Mouse (Mus musculus): ENCODE results near the gene Olfr555. TPM values are rescaled to one million over a fixed set of nuclear protein-coding genes. Genes with fewer than 3 reads are reported as not detected.
A peak's percentile ranks its signal among the peaks of the same experiment; 100 is the strongest.
"Not testable (repeated sequence)": the region's sequence is repeated elsewhere in the genome, so short reads cannot be mapped to it uniquely, and the experiment has no call there.

The Olfr555 gene
- polyA plus RNA-seq (2015; fragmentation: Nextera tagmentation; extraction: Ambion mirVana): not detected in 2 replicates

DNA sequence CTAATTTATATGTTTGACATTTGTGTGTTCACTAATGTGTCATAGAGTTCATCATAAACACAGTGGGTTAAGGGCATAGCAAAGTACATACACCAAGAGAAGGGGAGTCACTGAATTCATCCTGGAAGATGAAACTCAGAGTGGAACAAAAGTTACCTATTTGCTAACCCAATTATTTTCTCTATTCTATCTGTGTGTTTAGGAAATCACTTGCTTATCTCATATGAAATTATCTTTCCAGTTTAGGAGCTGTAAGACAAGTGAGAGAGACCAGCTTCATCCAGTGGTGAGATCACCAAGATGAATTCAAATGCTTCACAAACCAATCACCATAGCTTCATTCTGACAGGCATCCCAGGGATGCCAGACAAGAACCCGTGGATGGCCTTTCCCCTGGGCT, at the start of gene Olfr555:
Gene Olfr555 (plus strand): TSS at position 301 of the 400 bp plus-strand sequence.
- WGBS: 95% methylated on average over 1 of the region's 1 CpGs
- ATAC-seq (ENCODE audit: insufficient read depth, low FRiP score, low read depth): no peak
- no peaks in the 10 kb centered on the region for H3K9me3 ChIP-seq
- H3K4me1 ChIP-seq: no peaks in the 10 kb centered on the region
- H3K4me3 ChIP-seq (replicated peaks): no peak within 1 kb of the TSS
- H3K9ac ChIP-seq: no peak within 1 kb of the TSS
- no peaks in the 10 kb centered on the region for H3K36me3 ChIP-seq
- no peak within 1 kb of the TSS for H3K4me2 ChIP-seq
- no peak within 1 kb of the TSS for H3K27ac ChIP-seq
- H3K27me3 ChIP-seq (replicated peaks): no peaks in the 10 kb centered on the region

DNA sequence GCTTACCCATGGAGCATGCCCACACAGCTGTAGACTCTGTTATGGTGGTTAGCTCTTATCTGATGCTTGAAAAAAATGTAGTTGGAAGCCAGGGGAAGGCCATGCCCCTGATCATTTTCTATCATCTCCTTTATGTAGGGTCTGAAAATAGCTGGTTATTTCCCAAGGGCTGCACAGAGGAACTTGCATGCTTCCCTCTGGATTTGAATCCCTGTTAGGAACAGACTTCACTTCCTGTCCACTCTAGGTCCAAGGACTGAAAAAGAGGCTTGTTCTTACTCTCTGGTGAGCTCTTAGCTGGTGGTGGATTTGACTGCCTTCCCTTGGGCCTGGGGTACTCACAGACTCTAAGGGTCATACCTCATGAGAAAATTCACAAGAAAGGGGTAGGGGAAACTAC, 40.5 kb upstream of the Olfr555 start, which contains the start of gene Olfr553:
Gene Olfr553 (minus strand): TSS at position 101 of the 400 bp plus-strand sequence.
- no peak for ATAC-seq (ENCODE audit: insufficient read depth, low FRiP score, low read depth)
- no peak within 1 kb of the TSS; the same call in 1 of the 2 replicates for H3K9ac ChIP-seq
- H3K36me3 ChIP-seq: no peaks in the 10 kb centered on the region
- no peaks in the 10 kb centered on the region for H3K4me1 ChIP-seq
- no peak within 1 kb of the TSS for H3K4me2 ChIP-seq
- H3K9me3 ChIP-seq: no peaks in the 10 kb centered on the region
- H3K27ac ChIP-seq: no peak within 1 kb of the TSS
- H3K27me3 ChIP-seq (replicated peaks): no peaks in the 10 kb centered on the region
- no peak within 1 kb of the TSS for H3K4me3 ChIP-seq (replicated peaks)

- H3K36me3 ChIP-seq: no peaks in the 10 kb centered on the region
- no peak overlapping the region for H3K9ac ChIP-seq
- no peak overlapping the region for H3K27ac ChIP-seq
- 44% methylated on average over 5 of the region's 5 CpGs for WGBS
- H3K4me3 ChIP-seq (replicated peaks): no peak overlapping the region
- no peak for ATAC-seq (ENCODE audit: insufficient read depth, low FRiP score, low read depth)
- no peak overlapping the region for H3K4me2 ChIP-seq
- H3K4me1 ChIP-seq: no peaks in the 10 kb centered on the region
- no peaks in the 10 kb centered on the region for H3K27me3 ChIP-seq (replicated peaks)
- no peaks in the 10 kb centered on the region for H3K9me3 ChIP-seq
These were observed 39.0 kb upstream of the Olfr555 start for GRCm38 (mm10) chr7:102619608-102620007.

- H3K4me3 ChIP-seq (replicated peaks); H3K27ac ChIP-seq; H3K9ac ChIP-seq; H3K36me3 ChIP-seq; ATAC-seq (ENCODE audit: insufficient read depth, low FRiP score, low read depth); H3K4me2 ChIP-seq; H3K27me3 ChIP-seq (replicated peaks); H3K9me3 ChIP-seq; H3K4me1 ChIP-seq: not testable (repeated sequence)
- WGBS: 82% methylated on average over 19 of the region's 19 CpGs
These were observed 38.3 kb upstream of the Olfr555 start for GRCm38 (mm10) chr7:102620368-102620767.

GRCm38 (mm10) chr7:102636665-102637064, 22.0 kb upstream of the Olfr555 start:
- Histone ChIP-seq H3K9ac (no peak overlapping the region), H3K4me3 (replicated peaks) (no peak overlapping the region), H3K9me3 (no peaks in the 10 kb centered on the region), H3K27ac (no peak overlapping the region), H3K36me3 (no peaks in the 10 kb centered on the region), H3K4me2 (no peak overlapping the region), H3K27me3 (replicated peaks) (no peaks in the 10 kb centered on the region), H3K4me1 (no peaks in the 10 kb centered on the region)
- ATAC-seq (ENCODE audit: insufficient read depth, low FRiP score, low read depth): no peak
- WGBS: 36% methylated on average over 3 of the region's 3 CpGs

- H3K9ac ChIP-seq: no peak within 1 kb of the TSS
- H3K27ac ChIP-seq: no peak within 1 kb of the TSS
- WGBS: 67% methylated on average over 1 of the region's 1 CpGs
- H3K9me3 ChIP-seq: no peaks in the 10 kb centered on the region
- H3K4me1 ChIP-seq: no peaks in the 10 kb centered on the region
- no peak within 1 kb of the TSS for H3K4me2 ChIP-seq
- no peaks in the 10 kb centered on the region for H3K27me3 ChIP-seq (replicated peaks)
- no peak for ATAC-seq (ENCODE audit: insufficient read depth, low FRiP score, low read depth)
- no peak within 1 kb of the TSS for H3K4me3 ChIP-seq (replicated peaks)
- H3K36me3 ChIP-seq: no peaks in the 10 kb centered on the region
These were observed 20.5 kb upstream of the Olfr555 start, which contains the start of gene Olfr554 for GRCm38 (mm10) chr7:102638132-102638531. Olfr554 (plus strand) TSS chr7:102638432.

DNA sequence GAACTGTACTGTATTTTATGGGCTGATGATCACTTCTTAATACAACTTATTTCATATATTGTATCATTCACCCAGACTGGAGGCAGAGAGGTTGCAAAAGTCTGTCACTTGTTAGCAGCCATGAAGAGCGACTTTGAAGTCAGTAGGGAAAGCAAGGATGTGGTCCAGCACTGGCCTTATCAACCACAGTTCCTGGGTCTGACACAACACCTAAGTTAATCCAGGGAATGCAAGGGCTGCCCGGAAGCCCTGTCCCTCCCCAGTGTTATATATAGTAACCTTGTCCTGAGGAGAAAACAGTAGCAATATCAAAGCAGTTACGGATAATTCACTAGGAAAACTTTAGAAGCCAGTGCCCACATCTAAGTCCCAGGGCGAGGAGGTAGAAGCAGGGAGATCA, 13.7 kb upstream of the Olfr555 start:
- not testable (repeated sequence) for ATAC-seq (ENCODE audit: insufficient read depth, low FRiP score, low read depth); H3K9me3 ChIP-seq; H3K27me3 ChIP-seq (replicated peaks); H3K4me1 ChIP-seq; H3K36me3 ChIP-seq; H3K4me3 ChIP-seq (replicated peaks); H3K9ac ChIP-seq; H3K4me2 ChIP-seq; H3K27ac ChIP-seq
- WGBS: 81% methylated on average over 4 of the region's 4 CpGs

- H3K36me3 ChIP-seq: no peaks in the 10 kb centered on the region
- WGBS: 45% methylated on average over 3 of the region's 3 CpGs
- no peak for ATAC-seq (ENCODE audit: insufficient read depth, low FRiP score, low read depth)
These were observed 6.0 kb downstream of the Olfr555 start, which contains the start of gene Olfr556 for GRCm38 (mm10) chr7:102664599-102664998. Olfr556 (plus strand) TSS chr7:102664899.

DNA sequence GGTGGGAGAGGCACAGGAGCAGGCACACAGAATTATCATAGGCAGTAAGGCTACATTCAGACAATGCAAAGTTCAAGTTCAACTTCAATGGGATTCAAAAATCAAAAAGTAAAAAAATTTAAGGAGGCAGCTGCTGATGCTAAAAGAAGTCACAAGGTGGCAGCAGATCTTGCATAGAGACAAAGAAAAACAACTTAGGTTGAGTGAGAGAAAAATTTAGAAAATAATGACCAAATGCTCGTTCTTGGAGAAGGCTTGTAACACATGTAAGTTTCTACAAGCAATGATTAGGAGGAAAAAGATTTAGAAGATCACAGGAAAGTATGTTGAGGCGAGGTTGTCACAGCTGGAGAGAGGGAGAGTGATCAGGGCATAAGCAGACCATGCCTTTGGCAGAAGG, 6.8 kb downstream of the Olfr555 start:
- ATAC-seq (ENCODE audit: insufficient read depth, low FRiP score, low read depth): no peak
- no peaks in the 10 kb centered on the region for H3K9me3 ChIP-seq
- H3K4me3 ChIP-seq (replicated peaks): no peak overlapping the region
- no peak overlapping the region for H3K4me2 ChIP-seq
- H3K27me3 ChIP-seq (replicated peaks): no peaks in the 10 kb centered on the region
- H3K4me1 ChIP-seq: no peaks in the 10 kb centered on the region
- no peak overlapping the region for H3K27ac ChIP-seq
- H3K9ac ChIP-seq: no peak overlapping the region
- 26% methylated on average over 2 of the region's 2 CpGs for WGBS
- no peaks in the 10 kb centered on the region for H3K36me3 ChIP-seq

More at GRCm38 (mm10) chr7:102664599-102664998, 6.0 kb downstream of the Olfr555 start, which contains the start of gene Olfr556:
- no peak within 1 kb of the TSS for H3K4me2 ChIP-seq
- no peaks in the 10 kb centered on the region for H3K4me1 ChIP-seq
- no peak within 1 kb of the TSS for H3K27ac ChIP-seq
- H3K9ac ChIP-seq: no peak within 1 kb of the TSS
- no peaks in the 10 kb centered on the region for H3K27me3 ChIP-seq (replicated peaks)
- H3K4me3 ChIP-seq (replicated peaks): no peak within 1 kb of the TSS
- no peaks in the 10 kb centered on the region for H3K9me3 ChIP-seq

GRCm38 (mm10) chr7:102676225-102676624, 17.6 kb downstream of the Olfr555 start:
- no peak for ATAC-seq (ENCODE audit: insufficient read depth, low FRiP score, low read depth)
- no peaks in the 10 kb centered on the region for H3K36me3 ChIP-seq
- H3K9ac ChIP-seq: no peak overlapping the region
- no peak overlapping the region for H3K27ac ChIP-seq
- WGBS: 78% methylated on average over 2 of the region's 2 CpGs
- H3K4me3 ChIP-seq (replicated peaks): no peak overlapping the region
- no peaks in the 10 kb centered on the region for H3K4me1 ChIP-seq
- H3K4me2 ChIP-seq: no peak overlapping the region
- H3K27me3 ChIP-seq (replicated peaks): no peaks in the 10 kb centered on the region
- H3K9me3 ChIP-seq: no peaks in the 10 kb centered on the region

DNA sequence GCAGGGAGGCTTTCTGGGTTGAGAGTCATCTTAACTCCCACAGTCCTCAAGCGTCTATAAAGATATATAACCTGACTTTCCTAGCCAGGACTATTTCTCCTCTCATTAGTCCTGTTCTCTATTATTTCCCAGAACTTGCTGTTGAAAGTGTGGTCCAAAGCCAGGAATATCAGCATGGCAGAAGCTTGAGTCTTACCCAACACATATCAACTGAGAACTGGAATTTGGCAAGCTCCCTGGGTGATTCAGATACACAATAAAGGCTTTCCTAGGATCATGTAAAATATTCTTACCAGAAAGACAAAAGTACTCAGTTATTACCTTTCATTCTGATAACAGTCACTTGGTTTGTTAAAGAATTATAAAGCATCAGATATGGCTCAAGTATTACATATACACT, 23.3 kb downstream of the Olfr555 start:
- no peaks in the 10 kb centered on the region for H3K27me3 ChIP-seq (replicated peaks)
- no peak overlapping the region for H3K27ac ChIP-seq
- H3K4me1 ChIP-seq: peaks cover 3% of the 10 kb centered on the region; the same call in 1 of the 2 replicates
- WGBS: 82% methylated on average over 1 of the region's 1 CpGs
- no peak for ATAC-seq (ENCODE audit: insufficient read depth, low FRiP score, low read depth)
- no peaks in the 10 kb centered on the region for H3K9me3 ChIP-seq
- no peaks in the 10 kb centered on the region for H3K36me3 ChIP-seq
- no peak overlapping the region for H3K4me3 ChIP-seq (replicated peaks)
- no peak overlapping the region for H3K4me2 ChIP-seq
- no peak overlapping the region for H3K9ac ChIP-seq

- peak; percentile 99 for ATAC-seq (ENCODE audit: insufficient read depth, low FRiP score, low read depth)
- peaks cover 3% of the 10 kb centered on the region; the same call in 1 of the 2 replicates for H3K4me1 ChIP-seq
- no peaks in the 10 kb centered on the region for H3K27me3 ChIP-seq (replicated peaks)
- H3K9me3 ChIP-seq: no peaks in the 10 kb centered on the region
- peak within 1 kb of the TSS; percentile 72 for H3K4me2 ChIP-seq
- H3K27ac ChIP-seq: peak within 1 kb of the TSS; percentile 88
- under 1% methylated on average over 40 of the region's 40 CpGs for WGBS
- H3K36me3 ChIP-seq: no peaks in the 10 kb centered on the region
- peak within 1 kb of the TSS; percentile 71 for H3K9ac ChIP-seq
- H3K4me3 ChIP-seq (replicated peaks): peak within 1 kb of the TSS; percentile 72
These were observed 28.4 kb downstream of the Olfr555 start, which contains the start of gene Trim68 for GRCm38 (mm10) chr7:102686944-102687501. Trim68 (minus strand) TSS chr7:102687327.
